Mouse (Mus musculus) CH12.LX (cell line): ENCODE measurements around the gene Tmem82. TPM values are rescaled to one million over a fixed set of nuclear protein-coding genes. Genes with fewer than 3 reads are reported as not detected.

Source experiments
- DNase-seq: peaks from one replicate; pipeline ENCODE4 v3.0.0-alpha.2; 2013; ENCODE audit errors: extremely low read depth
- H3K27ac ChIP-seq: 2 replicates; pipeline ENCODE4 v1.5.1; 2012; ENCODE audit warnings: low read depth, mild to moderate bottlenecking, control low read depth, moderate library complexity; ENCODE audit not compliant: insufficient read depth
- H3K27me3 ChIP-seq: replicated peaks from 2 replicates; pipeline ENCODE3; 2012; ENCODE audit warnings: inconsistent platforms
- H3K36me3 ChIP-seq, 2 experiments: replicated peaks in 1 of 2; 2 replicates each; pipeline versions ENCODE3 to v1.6.1; 2012; ENCODE audit warnings: inconsistent platforms in 1 of 2, low read length in 1 of 2, mild to moderate bottlenecking in 1 of 2, mixed read lengths in 1 of 2, moderate library complexity in 1 of 2; ENCODE audit not compliant: control insufficient read depth in 1 of 2, insufficient read depth in 1 of 2
- H3K4me1 ChIP-seq, 2 experiments: 2 replicates each; pipeline ENCODE4 v1.6.1; 2012; ENCODE audit warnings: inconsistent platforms in 1 of 2, moderate library complexity in 1 of 2; ENCODE audit not compliant: insufficient read depth in 2 of 2, control insufficient read depth in 1 of 2
- H3K4me2 ChIP-seq: 2 replicates; pipeline ENCODE4 v1.6.1; 2012; ENCODE audit warnings: low read depth, mild to moderate bottlenecking, control low read depth; ENCODE audit not compliant: poor library complexity, insufficient read depth, severe bottlenecking
- H3K4me3 ChIP-seq, 3 experiments: fragments of 150-350 bp in 1 of 3; sonication (generic) in 1 of 3; replicated peaks in 1 of 3; 2 replicates each; pipeline versions ENCODE3 to v1.5.1; 2011 to 2012; ENCODE audit warnings: low read depth in 2 of 3, low read length in 2 of 3, mild to moderate bottlenecking in 2 of 3, moderate library complexity in 2 of 3, control low read depth in 1 of 3, improper control_type of control experiment in 1 of 3, inconsistent platforms in 1 of 3, mixed read lengths in 1 of 3; ENCODE audit not compliant: poor library complexity in 1 of 3
- H3K79me2 ChIP-seq: replicated peaks from 2 replicates; pipeline ENCODE4 v1.6.1; 2012; ENCODE audit warnings: mild to moderate bottlenecking, moderate library complexity; ENCODE audit not compliant: control insufficient read depth, poor library complexity, insufficient read depth, severe bottlenecking; ENCODE audit errors: extremely low read depth
- H3K9ac ChIP-seq: 2 replicates; pipeline ENCODE4 v1.6.1; 2012; ENCODE audit warnings: low read depth, mild to moderate bottlenecking, control low read depth, moderate library complexity; ENCODE audit not compliant: insufficient read depth
- H3K9me3 ChIP-seq: replicated peaks from 2 replicates; pipeline ENCODE3; 2012; ENCODE audit warnings: low read length, inconsistent platforms, mixed read lengths
- BHLHE40 ChIP-seq: IDR thresholded peaks from 2 replicates; pipeline ENCODE4 v1.6.1; 2011; ENCODE audit warnings: mild to moderate bottlenecking, low read depth, low read length, improper control_type of control experiment
- CTCF ChIP-seq, 2 experiments: IDR thresholded peaks in 1 of 2; conservative IDR thresholded peaks in 1 of 2; 2 replicates each; pipeline ENCODE4 v1.5.1; 2011 to 2012; ENCODE audit warnings: low read depth in 2 of 2, low read length in 2 of 2, improper control_type of control experiment in 1 of 2, inconsistent platforms in 1 of 2, mild to moderate bottlenecking in 1 of 2, moderate library complexity in 1 of 2
- EP300 ChIP-seq: IDR thresholded peaks from 2 replicates; pipeline ENCODE4 v1.6.1; 2011; ENCODE audit warnings: low read length, improper control_type of control experiment
- ETS1 ChIP-seq: conservative IDR thresholded peaks from 2 replicates; pipeline ENCODE4 v1.6.1; 2012; ENCODE audit warnings: low read depth, mild to moderate bottlenecking, inconsistent platforms, low read length, improper control_type of control experiment, moderate library complexity
- JUN ChIP-seq: IDR thresholded peaks from 2 replicates; pipeline ENCODE4 v1.6.1; 2011; ENCODE audit warnings: low read depth, mild to moderate bottlenecking, low read length, improper control_type of control experiment, moderate library complexity; ENCODE audit not compliant: insufficient read depth
- JUND ChIP-seq: conservative IDR thresholded peaks from 2 replicates; pipeline ENCODE4 v1.6.1; 2011; ENCODE audit warnings: low read depth, low read length, improper control_type of control experiment
- KAT2A ChIP-seq: IDR thresholded peaks from 2 replicates; pipeline ENCODE4 v1.6.1; 2012; ENCODE audit warnings: low read length, improper control_type of control experiment, inconsistent platforms; ENCODE audit not compliant: insufficient replicate concordance
- MAX ChIP-seq: IDR thresholded peaks from 2 replicates; pipeline ENCODE4 v1.6.1; 2011; ENCODE audit warnings: low read length, improper control_type of control experiment
- MAZ ChIP-seq: IDR thresholded peaks from 2 replicates; pipeline ENCODE4 v1.6.1; 2012; ENCODE audit warnings: low read depth, mild to moderate bottlenecking, inconsistent platforms, low read length, improper control_type of control experiment, moderate library complexity
- MEF2A ChIP-seq: IDR thresholded peaks from 2 replicates; pipeline ENCODE4 v1.6.1; 2014; ENCODE audit warnings: low read depth, mild to moderate bottlenecking, inconsistent platforms, low read length, improper control_type of control experiment, borderline replicate concordance
- MYC ChIP-seq: IDR thresholded peaks from 2 replicates; pipeline ENCODE4 v1.6.1; 2011; ENCODE audit warnings: low read depth, mild to moderate bottlenecking, improper control_type of control experiment, low read length
- NELFE ChIP-seq: IDR thresholded peaks from 2 replicates; pipeline ENCODE4 v1.6.1; 2011; ENCODE audit warnings: low read depth, low read length, improper control_type of control experiment
- NRF1 ChIP-seq: IDR thresholded peaks from 2 replicates; pipeline ENCODE4 v1.6.1; 2014; ENCODE audit warnings: low read depth, mild to moderate bottlenecking, inconsistent platforms, low read length, improper control_type of control experiment, moderate library complexity
- POLR2A ChIP-seq: IDR thresholded peaks from 2 replicates; pipeline ENCODE4 v1.6.1; 2011; ENCODE audit warnings: low read depth, mild to moderate bottlenecking, improper control_type of control experiment, low read length
- POLR2AphosphoS2 ChIP-seq: IDR thresholded peaks from 2 replicates; pipeline ENCODE4 v1.6.1; 2011; ENCODE audit warnings: low read depth, low read length, improper control_type of control experiment
- RAD21 ChIP-seq: IDR thresholded peaks from 2 replicates; pipeline ENCODE4 v1.6.1; 2011; ENCODE audit warnings: low read depth, mild to moderate bottlenecking, low read length, improper control_type of control experiment, moderate library complexity
- RCOR1 ChIP-seq: conservative IDR thresholded peaks from 2 replicates; pipeline ENCODE4 v1.6.1; 2012; ENCODE audit warnings: low read depth, mild to moderate bottlenecking, inconsistent platforms, low read length, improper control_type of control experiment
- TBP ChIP-seq: conservative IDR thresholded peaks from 2 replicates; pipeline ENCODE4 v1.6.1; 2011; ENCODE audit warnings: low read depth, low read length, improper control_type of control experiment
- TCF12 ChIP-seq: IDR thresholded peaks from 2 replicates; pipeline ENCODE4 v1.6.1; 2014; ENCODE audit warnings: low read depth, mild to moderate bottlenecking, inconsistent platforms, low read length, improper control_type of control experiment
- UBTF ChIP-seq: IDR thresholded peaks from 2 replicates; pipeline ENCODE4 v1.6.1; 2012; ENCODE audit warnings: low read depth, mild to moderate bottlenecking, inconsistent platforms, low read length, improper control_type of control experiment, moderate library complexity
- USF1 ChIP-seq: IDR thresholded peaks from 2 replicates; pipeline ENCODE4 v1.6.1; 2014; ENCODE audit warnings: low read depth, mild to moderate bottlenecking, inconsistent platforms, low read length, improper control_type of control experiment
- ZMIZ1 ChIP-seq: IDR thresholded peaks from 2 replicates; pipeline ENCODE4 v1.6.1; 2012; ENCODE audit warnings: low read depth, mild to moderate bottlenecking, inconsistent platforms, low read length, improper control_type of control experiment
- ZNF384 ChIP-seq: IDR thresholded peaks from 2 replicates; pipeline ENCODE4 v1.6.1; 2012; ENCODE audit warnings: low read depth, low read length, improper control_type of control experiment, inconsistent platforms
- dilution Hi-C: fragments of 300-500 bp; cut with MboI; formaldehyde crosslinking; loops from 2 replicates; pipeline ENCODE4 v1.14.3; 2020; ENCODE audit warnings: low sequenced_read_pairs; ENCODE audit not compliant: extremely low pct_unique_long_range_greater_than_20kb, extremely low pct_ligation_motif_present
- in situ Hi-C: fragments of 300-500 bp; cut with MboI; formaldehyde crosslinking; loops from 3 replicates; pipeline ENCODE4 v1.14.3; 2019; ENCODE audit warnings: low sequenced_read_pairs, low pct_ligation_motif_present, low pct_unique_long_range_greater_than_20kb, mixed read lengths
- polyA plus RNA-seq: library from polyadenylated mRNA; unstranded; fragments of >175 nt; gene quantifications from 2 replicates; pipeline ENCODE4 v1.2.1, GENCODE M21; 2012; ENCODE audit warnings: low read depth; ENCODE audit not compliant: insufficient read length
- total RNA-seq, 2 experiments: library from RNA; depleted of rRNA; stranded (reverse); fragments of 300-350 nt in 1 of 2; fragments of >200 nt in 1 of 2; gene quantifications; 2 replicates each; pipeline ENCODE4 v1.2.3; 2012 to 2014

The Tmem82 gene
- total and polyA plus RNA-seq, 3 experiments: 0.68 to 5.2 (median 2.7) TPM

DNA sequence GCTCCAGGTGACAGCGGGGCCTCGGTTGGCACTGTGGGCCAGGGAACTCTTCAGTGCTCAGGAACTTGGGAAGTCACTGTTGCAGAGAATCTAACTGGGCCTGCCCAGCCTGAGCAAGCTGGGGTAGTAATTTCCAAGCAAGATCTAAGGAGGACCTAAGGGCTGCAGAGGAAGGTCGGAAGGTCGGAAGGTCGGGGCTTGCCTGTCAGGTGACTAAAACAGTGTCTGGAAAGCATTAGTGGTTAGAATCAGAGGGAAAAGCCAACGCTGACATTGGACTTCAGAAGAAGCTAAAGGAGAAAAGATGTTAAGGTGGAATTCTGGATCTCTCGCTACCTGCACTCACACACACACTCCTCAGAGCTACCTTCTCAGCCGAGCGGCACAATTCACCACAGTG lies 17.6 kb upstream of the Tmem82 start:
- H3K4me3 ChIP-seq: no peak overlapping the region
- no peak for DNase-seq
- peaks cover 56 to 85% of the 10 kb centered on the region in 2 experiments for H3K36me3 ChIP-seq
- H3K79me2 ChIP-seq: no peaks in the 10 kb centered on the region
- no peaks in the 10 kb centered on the region for H3K9me3 ChIP-seq
- in situ Hi-C loops (no loop called here), dilution Hi-C loops (no loop called here)
- TF ChIP-seq MAX (no peak), TBP (no peak), NRF1 (no peak), RAD21 (no peak), BHLHE40 (no peak), EP300 (no peak), KAT2A (no peak), POLR2AphosphoS2 (no peak), ETS1 (no peak), JUN (no peak), JUND (no peak), RCOR1 (no peak), USF1 (no peak), TCF12 (no peak), UBTF (no peak)
- no peak overlapping the region for H3K27ac ChIP-seq
- H3K4me2 ChIP-seq: no peak overlapping the region
- H3K27me3 ChIP-seq: no peaks in the 10 kb centered on the region
- H3K9ac ChIP-seq: no peak overlapping the region
- no peaks in the 10 kb centered on the region for H3K4me1 ChIP-seq

DNA sequence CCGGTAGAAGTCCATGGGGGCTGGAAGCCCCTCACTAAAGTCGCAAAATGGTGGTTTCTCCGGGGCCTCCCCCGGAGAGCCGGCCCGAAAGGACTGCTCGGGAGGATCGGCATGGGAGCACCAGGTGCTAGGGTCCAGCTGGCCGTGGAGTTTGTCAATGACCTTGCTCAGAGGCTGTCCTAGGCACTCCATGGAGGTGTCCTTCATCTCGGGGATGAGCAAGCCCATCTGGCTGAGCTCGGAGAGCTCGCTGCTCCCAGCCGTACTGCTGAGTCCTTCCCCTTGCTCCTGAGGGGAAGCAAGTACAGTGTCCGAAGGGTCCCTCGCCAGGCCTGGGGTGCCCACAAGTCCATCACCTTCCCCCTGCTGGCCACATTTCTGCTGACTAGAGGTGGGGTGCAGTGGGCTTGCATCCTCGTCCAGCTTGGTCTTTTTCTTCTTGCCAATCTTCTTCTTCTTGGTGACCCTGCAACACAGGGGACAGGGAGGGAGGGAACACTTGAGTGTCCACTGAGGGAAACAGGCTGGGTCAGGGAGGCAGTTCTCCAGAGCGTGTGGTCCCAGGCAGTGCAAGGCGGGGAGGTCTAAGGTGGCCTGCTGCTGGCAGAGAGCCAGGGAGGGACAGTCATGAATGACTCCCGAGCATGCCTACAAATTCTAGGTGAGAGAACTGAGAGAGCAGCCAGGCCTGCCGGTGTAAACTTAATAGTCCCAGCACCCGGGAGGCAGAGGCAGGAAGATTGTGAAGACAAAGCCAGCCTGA lies 13.9 kb upstream of the Tmem82 start:
- Histone ChIP-seq H3K4me2 (no peak overlapping the region), H3K27ac (no peak overlapping the region), H3K9me3 (no peaks in the 10 kb centered on the region), H3K36me3 (peaks cover 73 to 92% of the 10 kb centered on the region in 2 experiments), H3K27me3 (no peaks in the 10 kb centered on the region), H3K9ac (no peak overlapping the region), H3K4me1 (no peaks in the 10 kb centered on the region), H3K79me2 (no peaks in the 10 kb centered on the region), H3K4me3 (no peak overlapping the region)
- in situ Hi-C loops: no loop called here
- dilution Hi-C loops: no loop called here
- no peak for TF ChIP-seq USF1
- no peak for TF ChIP-seq MAX
- no peak for TF ChIP-seq TCF12
- no peak for TF ChIP-seq ZNF384
- no peak for TF ChIP-seq ETS1
- no peak for TF ChIP-seq CTCF (conservative IDR thresholded peaks at IDR 0.05 in 1 of 2, IDR thresholded peaks at IDR 0.05 in 1 of 2; ENCODE audit: low read depth in 2 of 2, low read length in 2 of 2)
- TF ChIP-seq MYC: no peak
- TF ChIP-seq JUND: no peak
- no peak for TF ChIP-seq NELFE
- no peak for TF ChIP-seq MEF2A
- TF ChIP-seq POLR2A: no peak
- no peak for TF ChIP-seq RCOR1
- TF ChIP-seq ZMIZ1: no peak
- no peak for TF ChIP-seq MAZ
- TF ChIP-seq RAD21: no peak
- DNase-seq: no peak
